Mouse (Mus musculus) testis, adult 2 months (tissue): ENCODE results near the gene 5730596B20Rik. TPM values are rescaled to one million over a fixed set of nuclear protein-coding genes. Genes with fewer than 3 reads are reported as not detected.

Experiments
- H3K27ac ChIP-seq: fragments of 200-500 bp; 2 replicates; pipeline ENCODE4 v1.5.1; 2012; ENCODE audit warnings: low read depth, low read length; ENCODE audit not compliant: control insufficient read depth, insufficient read depth
- H3K27me3 ChIP-seq: fragments of 200-500 bp; 2 replicates; pipeline ENCODE4 v1.6.1; 2012; ENCODE audit warnings: mild to moderate bottlenecking, low read length, moderate library complexity; ENCODE audit not compliant: control insufficient read depth, insufficient read depth
- H3K36me3 ChIP-seq: fragments of 200-500 bp; 2 replicates; pipeline ENCODE4 v1.6.1; 2012; ENCODE audit warnings: mild to moderate bottlenecking, low read length; ENCODE audit not compliant: control insufficient read depth, insufficient read depth
- H3K4me1 ChIP-seq: fragments of 200-500 bp; 2 replicates; pipeline ENCODE4 v1.6.1; 2012; ENCODE audit warnings: low read length; ENCODE audit not compliant: control insufficient read depth, insufficient read depth
- H3K4me3 ChIP-seq: fragments of 200-500 bp; 2 replicates; pipeline ENCODE4 v1.5.1; 2012; ENCODE audit warnings: low read depth, mild to moderate bottlenecking, low read length, moderate library complexity, mixed read lengths; ENCODE audit not compliant: control insufficient read depth
- CTCF ChIP-seq: fragments of 200-500 bp; IDR thresholded peaks from 2 replicates; pipeline ENCODE4 v1.5.1; 2012; ENCODE audit warnings: low read depth, mild to moderate bottlenecking, inconsistent platforms, low read length, moderate library complexity; ENCODE audit not compliant: control insufficient read depth, insufficient read depth, insufficient replicate concordance
- POLR2A ChIP-seq: fragments of 200-500 bp; IDR thresholded peaks from 2 replicates; pipeline ENCODE4 v1.6.1; 2012; ENCODE audit warnings: low read depth, mild to moderate bottlenecking, inconsistent platforms, low read length, moderate library complexity; ENCODE audit not compliant: control insufficient read depth
- polyA plus RNA-seq: library from polyadenylated mRNA; depleted of rRNA; stranded (reverse); fragments of >200 nt; gene quantifications from 2 replicates; pipeline ENCODE4 v1.2.3, GENCODE M21; 2012

The 5730596B20Rik gene
- polyA plus RNA-seq, 1 experiment: not detected

- H3K27me3 ChIP-seq: peaks cover 21% of the 10 kb centered on the region
- no peaks in the 10 kb centered on the region for H3K36me3 ChIP-seq
- peak overlapping the region; percentile 1; the same call in 1 of the 2 replicates for H3K4me3 ChIP-seq
- no peak overlapping the region for H3K27ac ChIP-seq
- TF ChIP-seq CTCF (no peak), POLR2A (no peak)
- H3K4me1 ChIP-seq: peaks cover 25% of the 10 kb centered on the region
Observed at GRCm38 (mm10) chr6:52164051-52164625, 13.2 kb upstream of the 5730596B20Rik start.

- Histone ChIP-seq H3K4me3 (peak within 1 kb of the TSS; percentile 1; the same call in 1 of the 2 replicates), H3K4me1 (peaks cover 22% of the 10 kb centered on the region), H3K27me3 (peaks cover 21% of the 10 kb centered on the region), H3K36me3 (no peaks in the 10 kb centered on the region), H3K27ac (no peak within 1 kb of the TSS)
- TF ChIP-seq POLR2A (no peak), CTCF (no peak)
Observed at GRCm38 (mm10) chr6:52164626-52165440, 12.5 kb upstream of the 5730596B20Rik start, which contains the start of gene Hoxa2. TSS of gene Hoxa2 (minus strand) at chr6:52164831.

DNA sequence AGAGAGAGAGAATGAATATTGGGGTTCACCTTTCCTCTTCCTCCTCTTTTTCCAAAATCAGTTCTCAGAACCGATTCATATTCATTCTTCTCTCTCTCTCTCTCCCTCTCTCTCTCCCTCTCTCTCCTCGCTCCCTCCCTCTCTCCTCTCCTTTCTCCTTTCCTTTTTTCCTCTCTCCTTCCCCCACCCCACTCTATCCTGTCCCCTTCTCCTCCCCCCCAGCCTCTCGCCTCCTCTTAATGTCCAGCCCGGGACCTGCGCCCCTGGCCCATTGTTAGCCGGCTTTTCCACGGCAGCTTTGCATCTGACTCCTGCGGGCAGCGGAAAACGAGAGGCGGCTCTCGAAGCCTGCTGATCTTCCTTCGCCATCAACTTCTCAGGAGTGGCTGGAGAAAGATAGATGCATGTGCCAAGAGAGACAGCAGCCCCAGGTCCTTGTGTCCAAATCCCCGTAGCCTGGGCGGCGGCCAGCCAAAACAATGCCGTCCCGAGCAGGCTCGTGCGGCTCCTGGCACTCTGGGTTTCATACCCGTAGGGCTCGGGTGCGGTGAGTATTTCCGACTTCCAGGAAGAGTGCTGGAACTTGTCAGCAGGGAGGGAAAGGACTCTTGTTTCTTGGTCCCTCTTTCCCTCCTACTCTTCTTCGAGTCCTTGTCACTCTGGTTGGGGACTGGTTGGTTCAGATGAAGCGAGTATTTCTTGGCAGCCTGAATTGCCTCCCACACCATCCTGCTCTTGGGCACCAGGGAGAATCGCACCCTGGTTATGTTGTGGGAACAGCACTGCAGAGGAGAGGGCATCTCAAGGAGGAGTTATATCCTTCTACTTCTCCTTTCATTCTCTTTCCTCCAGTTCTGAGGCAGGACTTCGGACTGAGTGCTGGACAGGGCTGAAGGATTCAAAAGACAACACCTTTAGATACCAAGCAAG is 11.6 kb upstream of the 5730596B20Rik start:
- no peak overlapping the region for H3K4me3 ChIP-seq
- H3K27ac ChIP-seq: no peak overlapping the region
- H3K4me1 ChIP-seq: peaks cover 24% of the 10 kb centered on the region
- H3K36me3 ChIP-seq: no peaks in the 10 kb centered on the region
- H3K27me3 ChIP-seq: peaks cover 20% of the 10 kb centered on the region
- no peak for TF ChIP-seq CTCF
- TF ChIP-seq POLR2A: no peak

DNA sequence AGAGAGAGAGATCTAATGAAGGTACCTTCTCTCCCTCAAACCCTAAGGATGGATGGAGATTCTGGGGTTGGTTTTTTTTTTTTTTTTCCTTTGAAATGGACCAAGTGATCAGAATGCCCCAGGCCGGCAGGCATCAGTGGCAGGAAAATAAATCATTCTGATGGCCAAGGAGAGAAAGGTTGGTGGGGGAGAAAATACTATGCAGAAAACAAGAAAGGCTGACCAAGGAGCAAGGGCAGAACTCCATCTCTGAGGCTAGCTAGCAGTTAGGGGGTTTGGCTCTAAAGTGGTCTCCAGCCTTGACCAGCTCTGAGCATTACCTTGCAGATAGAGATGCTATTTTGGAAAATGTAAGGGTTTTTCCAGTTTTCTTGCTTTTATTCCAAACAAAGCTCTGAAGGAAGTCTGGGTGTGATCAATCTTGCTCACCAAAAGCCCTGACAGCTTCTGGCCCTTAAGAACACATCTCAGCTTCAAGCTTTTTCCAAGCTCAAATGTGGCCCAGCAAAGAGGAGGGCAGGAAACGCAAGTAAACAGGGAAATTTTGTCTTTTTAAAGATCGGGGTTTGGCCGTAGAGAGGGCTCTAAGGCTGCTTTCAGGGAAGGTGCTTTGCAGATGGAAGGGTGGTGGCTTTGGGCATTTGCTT is 10.7 kb upstream of the 5730596B20Rik start:
- Histone ChIP-seq H3K27ac (no peak overlapping the region), H3K4me3 (no peak overlapping the region), H3K36me3 (no peaks in the 10 kb centered on the region), H3K4me1 (peaks cover 23% of the 10 kb centered on the region), H3K27me3 (peaks cover 18% of the 10 kb centered on the region)
- TF ChIP-seq POLR2A (no peak), CTCF (no peak)

DNA sequence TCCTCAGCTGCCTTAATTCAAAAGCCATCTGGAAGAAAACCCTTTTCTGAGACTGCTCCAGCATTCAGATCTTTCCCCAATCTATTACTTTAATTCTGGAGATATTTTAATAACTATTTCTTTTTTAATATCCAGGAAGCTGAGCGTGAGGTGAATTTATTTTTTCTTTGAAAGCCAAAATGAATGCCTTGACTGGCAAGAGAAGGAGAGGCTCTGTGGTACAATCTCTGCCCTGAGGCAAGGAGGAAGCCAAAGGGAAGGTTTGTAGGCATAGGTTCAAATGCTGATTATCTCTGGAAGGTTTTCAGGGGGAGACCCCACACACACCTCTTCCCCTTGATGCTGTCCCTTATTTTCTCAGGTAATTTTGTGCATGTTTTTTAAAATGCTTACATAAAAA is 10.1 kb upstream of the 5730596B20Rik start:
- Histone ChIP-seq H3K27ac (no peak overlapping the region), H3K27me3 (peaks cover 18% of the 10 kb centered on the region), H3K36me3 (no peaks in the 10 kb centered on the region), H3K4me3 (no peak overlapping the region), H3K4me1 (peaks cover 24% of the 10 kb centered on the region)
- TF ChIP-seq POLR2A (no peak), CTCF (no peak)

DNA sequence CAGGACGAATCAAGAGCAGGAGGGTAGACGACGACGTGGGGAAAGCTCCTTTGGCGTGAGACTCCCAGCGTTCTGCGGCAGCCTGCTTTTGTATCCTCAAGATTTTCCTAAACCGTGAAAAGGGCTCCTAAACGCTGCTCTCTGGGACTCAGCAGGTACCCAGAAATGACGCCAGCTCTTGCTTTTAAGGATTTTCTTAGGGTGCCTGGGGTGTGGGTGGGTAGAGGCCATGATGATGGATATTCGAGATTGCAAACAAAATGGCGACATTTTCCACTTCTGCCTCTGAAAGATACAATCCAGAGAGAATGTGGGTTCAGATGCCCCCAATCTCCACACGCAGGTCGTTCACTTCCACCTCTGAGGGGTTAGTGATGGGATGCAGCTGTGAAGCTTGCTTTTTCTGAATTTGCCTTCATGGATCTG is 9.5 kb upstream of the 5730596B20Rik start:
- TF ChIP-seq CTCF: no peak
- Histone ChIP-seq H3K27ac (no peak overlapping the region), H3K4me1 (peaks cover 29% of the 10 kb centered on the region), H3K27me3 (peaks cover 20% of the 10 kb centered on the region), H3K4me3 (no peak overlapping the region), H3K36me3 (no peaks in the 10 kb centered on the region)
